Mouse (Mus musculus) spleen, adult 10 weeks (tissue): ENCODE results near the gene Cd180. TPM values are rescaled to one million over a fixed set of nuclear protein-coding genes. Genes with fewer than 3 reads are reported as not detected.

Experiments used
- polyA plus RNA-seq: library from polyadenylated mRNA; stranded (reverse); fragments of 350-450 nt; fragmentation: Illumina TruSeq; extraction: RNeasy Lipid Tissue Mini Kit (QIAGEN cat#74804); gene quantifications from one replicate; pipeline ENCODE4 v1.2.3, GENCODE M21; 2015; ENCODE audit warnings: low replicate concordance; ENCODE audit not compliant: insufficient read depth

The Cd180 gene
- 195 TPM for polyA plus RNA-seq

GRCm38 (mm10) chr13:102693341-102693801 lies at the start of gene Cd180:
Gene Cd180 (plus strand): TSS chr13:102693558.

